Comparison of ENCODE assay signal across 23 mouse cellular contexts in the genomic region with DNA sequence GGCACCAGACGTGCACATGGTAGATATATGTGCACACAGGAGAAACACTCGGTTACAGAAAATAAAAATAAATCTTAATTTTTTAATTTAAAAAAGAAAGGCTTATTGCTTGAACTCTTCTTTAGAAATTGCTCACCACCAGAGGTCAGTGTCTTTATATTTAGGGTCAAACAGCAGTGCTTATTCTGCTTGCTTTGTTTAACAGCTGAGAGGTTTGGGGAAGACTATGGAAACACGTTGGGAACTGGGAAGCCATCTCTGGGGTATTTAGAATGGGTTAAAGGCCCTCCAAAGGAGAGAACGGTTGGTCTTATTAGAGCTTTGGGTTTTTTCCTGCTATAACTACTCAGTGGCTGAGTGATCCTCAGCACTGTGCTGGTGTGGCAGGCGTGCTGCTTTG. TPM values are rescaled to one million over a fixed set of nuclear protein-coding genes. Genes with fewer than 3 reads are reported as not detected.
"Had no signal": no experiment of that assay in that cellular context is flagged by ENCODE, and none has a peak within 500 bp of the region (broad histone marks: within the 10 kb centered on the region; RNA-seq: fewer than 3 reads in every experiment).

No protein-coding gene starts in this region.

- DNase-seq: kidney, adult 18-20 months; kidney, adult 9 months; kidney, postnatal 14 days; kidney, postnatal 4 days; left cerebral cortex, postnatal 4 days; lung, adult 18-20 months; right cerebral cortex, adult 18-20 months; right cerebral cortex, postnatal 14 days; right cerebral cortex, postnatal 4 days; spleen, adult 18-20 months; thymus, adult 18-20 months; thymus, postnatal 36 days had no signal

- H3K4me2 ChIP-seq: limb, embryonic 12.5 days; limb, embryonic 15.5 days; liver, embryonic 11.5 days; neural tube, embryonic 12.5 days; neural tube, embryonic 15.5 days had no signal

- H3K27ac ChIP-seq: limb, embryonic 12.5 days; limb, embryonic 15.5 days; liver, embryonic 14.5 days; macrophage; neural tube, embryonic 12.5 days; neural tube, embryonic 15.5 days had no signal

- H3K4me1 ChIP-seq: limb, embryonic 12.5 days; limb, embryonic 15.5 days; neural tube, embryonic 12.5 days; neural tube, embryonic 15.5 days had no signal

- H3K9ac ChIP-seq: limb, embryonic 12.5 days; limb, embryonic 15.5 days; liver, embryonic 14.5 days; neural tube, embryonic 12.5 days; neural tube, embryonic 15.5 days had no signal

- H3K27me3 ChIP-seq: limb, embryonic 12.5 days; limb, embryonic 15.5 days; neural tube, embryonic 12.5 days; neural tube, embryonic 15.5 days had no signal

- H3K4me3 ChIP-seq: limb, embryonic 12.5 days; limb, embryonic 15.5 days; neural tube, embryonic 12.5 days; neural tube, embryonic 15.5 days had no signal

- H3K9me3 ChIP-seq: limb, embryonic 12.5 days; limb, embryonic 15.5 days; neural tube, embryonic 12.5 days; neural tube, embryonic 15.5 days had no signal

RNA-seq across cellular contexts. Expression of a gene that starts 47.0 kb away (rescaled TPM):
- total RNA-seq: megakaryocyte, adult 5-6 weeks had no signal
- polyA plus RNA-seq: limb, embryonic 12.5 days; limb, embryonic 15.5 days; liver, embryonic 11.5 days; liver, embryonic 14.5 days; lung, embryonic 16.5 days; macrophage; testis, adult 2 months; urinary bladder, adult 2 months had no signal
